Mouse (Mus musculus) myocyte (in vitro differentiated cells): ENCODE data around the gene Itgb1bp1.

Source experiments
- MAX ChIP-seq: IDR thresholded peaks from one replicate; pipeline ENCODE4 v1.6.1; 2011; ENCODE audit warnings: low read depth, mild to moderate bottlenecking, control low read depth
- MYOD1 ChIP-seq, 3 experiments: IDR thresholded peaks; one replicate each; pipeline ENCODE4 v1.6.1; 2011; ENCODE audit warnings: control low read depth in 2 of 3, low read depth in 2 of 3, mild to moderate bottlenecking in 2 of 3, moderate library complexity in 1 of 3; ENCODE audit not compliant: insufficient read length in 2 of 3, control insufficient read depth in 1 of 3
- POLR2A ChIP-seq: IDR thresholded peaks from one replicate; pipeline ENCODE4 v1.6.1; 2011; ENCODE audit warnings: low read depth, mild to moderate bottlenecking, control low read depth, moderate library complexity; ENCODE audit not compliant: insufficient read length
- POLR2AphosphoS2 ChIP-seq: IDR thresholded peaks from one replicate; pipeline ENCODE4 v1.6.1; 2011; ENCODE audit warnings: low read depth, control low read depth; ENCODE audit not compliant: insufficient read length

DNA sequence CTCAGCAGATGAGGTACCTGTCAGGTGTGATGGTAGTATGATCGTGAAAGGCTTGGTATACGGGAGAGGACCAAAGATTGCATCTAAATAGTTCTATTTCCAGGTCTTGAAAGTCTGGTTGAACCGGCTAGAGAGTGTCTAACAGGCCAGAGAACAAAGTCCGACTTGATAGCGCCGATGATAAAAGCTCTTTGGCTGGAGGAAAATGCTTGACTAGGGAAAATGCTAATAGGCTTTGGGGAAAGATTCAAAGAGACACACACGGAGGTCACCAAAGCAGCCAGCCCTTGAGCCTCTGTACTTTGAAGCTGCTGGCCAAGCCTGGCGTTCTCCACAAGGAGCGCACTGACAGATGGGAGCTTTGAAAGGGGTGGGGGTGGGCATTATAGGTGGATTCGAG, 76.8 kb downstream of the Itgb1bp1 start:
- TF ChIP-seq POLR2A (no peak), MYOD1 (IDR thresholded peaks at IDR 0.05; ENCODE audit: control insufficient read depth in 1 of 3, insufficient read length in 2 of 3, low read depth in 2 of 3) (no peak), MAX (no peak), POLR2AphosphoS2 (no peak)
